Mouse (Mus musculus): ENCODE data around the gene Csad.

Gene Csad

GRCm38 (mm10) chr15:102204674-102205505, at the start of gene Csad:
Gene Csad (minus strand): TSS chr15:102204724.
- peak; percentile 19 for DNase-seq

GRCm38 (mm10) chr15:102250521-102250920, 46.0 kb upstream of the Csad start:
- DNase-seq: no peak

GRCm38 (mm10) chr15:102249967-102250366, 45.4 kb upstream of the Csad start:
- DNase-seq: no peak

- no peak for DNase-seq
These were observed 44.7 kb upstream of the Csad start for GRCm38 (mm10) chr15:102249251-102249691.

- DNase-seq: no peak
These were observed 44.3 kb upstream of the Csad start for GRCm38 (mm10) chr15:102248812-102249191.

GRCm38 (mm10) chr15:102248131-102248811, 43.7 kb upstream of the Csad start:
- DNase-seq: no peak

- DNase-seq: peak; percentile 42
These were observed 43.0 kb upstream of the Csad start for GRCm38 (mm10) chr15:102247252-102248130.

GRCm38 (mm10) chr15:102246866-102247251, 42.3 kb upstream of the Csad start:
- DNase-seq: peak; percentile 91

GRCm38 (mm10) chr15:102245891-102246741, 41.6 kb upstream of the Csad start:
- peak; percentile 84 for DNase-seq

- DNase-seq: no peak
These were observed 40.9 kb upstream of the Csad start for GRCm38 (mm10) chr15:102245461-102245881.

GRCm38 (mm10) chr15:102244306-102245191, 40.0 kb upstream of the Csad start:
- DNase-seq: no peak

- no peak for DNase-seq
These were observed 39.0 kb upstream of the Csad start for GRCm38 (mm10) chr15:102243229-102244190.

- no peak for DNase-seq
These were observed 38.1 kb upstream of the Csad start for GRCm38 (mm10) chr15:102242404-102243228.

- DNase-seq: no peak
These were observed 36.1 kb upstream of the Csad start for GRCm38 (mm10) chr15:102240607-102241006.

- no peak for DNase-seq
These were observed 35.3 kb upstream of the Csad start for GRCm38 (mm10) chr15:102239851-102240250.

- peak; percentile 66 for DNase-seq
These were observed 34.7 kb upstream of the Csad start for GRCm38 (mm10) chr15:102239260-102239590.

GRCm38 (mm10) chr15:102238543-102239259, 34.2 kb upstream of the Csad start:
- no peak for DNase-seq

GRCm38 (mm10) chr15:102235371-102236027, 31.0 kb upstream of the Csad start:
- DNase-seq: no peak
